Mouse (Mus musculus) kidney, embryonic 15.5 days (tissue): ENCODE data around the gene Tmem9. TPM values are rescaled to one million over a fixed set of nuclear protein-coding genes. Genes with fewer than 3 reads are reported as not detected.

Experiments
- ATAC-seq: fragments of 200-750 bp; cut with Nextera tagmentation; replicated peaks from 2 replicates; pipeline ENCODE4 v1.8.0; 2017; ENCODE audit warnings: moderate TSS enrichment; ENCODE audit not compliant: low FRiP score
- H3K27ac ChIP-seq: fragments of 300-500 bp; sonication (generic); 2 replicates; pipeline ENCODE4 v1.5.1; 2015; ENCODE audit warnings: mild to moderate bottlenecking, inconsistent platforms
- H3K27me3 ChIP-seq: fragments of 300-500 bp; sonication (generic); 2 replicates; pipeline ENCODE4 v1.6.1; 2015; ENCODE audit warnings: inconsistent platforms
- H3K36me3 ChIP-seq: fragments of 300-500 bp; sonication (generic); 2 replicates; pipeline ENCODE4 v1.6.1; 2015; ENCODE audit warnings: inconsistent platforms
- H3K4me1 ChIP-seq: fragments of 300-500 bp; sonication (generic); 2 replicates; pipeline ENCODE4 v1.6.1; 2015; ENCODE audit warnings: inconsistent platforms
- H3K4me2 ChIP-seq: fragments of 300-500 bp; sonication (generic); 2 replicates; pipeline ENCODE4 v1.6.1; 2015; ENCODE audit warnings: moderate library complexity, mild to moderate bottlenecking, inconsistent platforms
- H3K4me3 ChIP-seq: fragments of 300-500 bp; sonication (generic); replicated peaks from 2 replicates; pipeline ENCODE4 v1.5.1; 2015; ENCODE audit warnings: mild to moderate bottlenecking, inconsistent platforms
- H3K9ac ChIP-seq: fragments of 300-500 bp; sonication (generic); 2 replicates; pipeline ENCODE4 v1.6.1; 2015; ENCODE audit warnings: mild to moderate bottlenecking, inconsistent platforms
- H3K9me3 ChIP-seq: fragments of 300-500 bp; sonication (generic); replicated peaks from 2 replicates; pipeline ENCODE4 v1.6.1; 2016; ENCODE audit warnings: inconsistent platforms
- WGBS: fragments of 180-500 bp; shearing (Covaris S2); methylation state at CpG from one replicate; pipeline ENCODE4 v1.1.7; 2015; ENCODE audit warnings: mixed read lengths; 5-methylcytosine and 5-hydroxymethylcytosine counted together
- polyA plus RNA-seq: library from polyadenylated mRNA; unstranded; fragments of >200 nt; fragmentation: Nextera tagmentation; extraction: Ambion mirVana; gene quantifications from 2 replicates; pipeline ENCODE4 v1.2.1, GENCODE M21; 2015

Gene Tmem9
- polyA plus RNA-seq, 1 experiment from 2014 or later, result 224 TPM

GRCm38 (mm10) chr1:136038746-136039538 lies 31.0 kb downstream of the Tmem9 start:
- peaks cover 22% of the 10 kb centered on the region for H3K27me3 ChIP-seq
- no peak overlapping the region for H3K27ac ChIP-seq
- peaks cover 13% of the 10 kb centered on the region; the same call in 1 of the 2 replicates for H3K4me1 ChIP-seq
- H3K9me3 ChIP-seq, result no peaks in the 10 kb centered on the region
- no peak overlapping the region for H3K4me3 ChIP-seq
- H3K36me3 ChIP-seq, result peaks cover 19% of the 10 kb centered on the region
- H3K9ac ChIP-seq, result no peak overlapping the region
- H3K4me2 ChIP-seq, result no peak overlapping the region
- 77% methylated on average over 5 of the region's 5 CpGs for WGBS
- no peak for ATAC-seq

- no peaks in the 10 kb centered on the region for H3K9me3 ChIP-seq
- H3K4me2 ChIP-seq, result peak overlapping the region; percentile 8; the same call in 1 of the 2 replicates
- peaks cover 4% of the 10 kb centered on the region for H3K36me3 ChIP-seq
- peaks cover 13% of the 10 kb centered on the region; the same call in 1 of the 2 replicates for H3K4me1 ChIP-seq
- ATAC-seq, result peak; percentile 63; the same call in 1 of the 2 replicates
- no peak overlapping the region for H3K4me3 ChIP-seq
- peaks cover 22% of the 10 kb centered on the region for H3K27me3 ChIP-seq
- WGBS, result 16% methylated on average over 11 of the region's 11 CpGs
- no peak overlapping the region for H3K9ac ChIP-seq
- no peak overlapping the region for H3K27ac ChIP-seq
These were observed 32.5 kb downstream of the Tmem9 start for GRCm38 (mm10) chr1:136040452-136040851.

GRCm38 (mm10) chr1:136040874-136041273 lies 32.9 kb downstream of the Tmem9 start:
- H3K4me2 ChIP-seq, result peak overlapping the region; percentile 8; the same call in 1 of the 2 replicates
- 34% methylated on average over 4 of the region's 4 CpGs for WGBS
- H3K27me3 ChIP-seq, result peaks cover 22% of the 10 kb centered on the region
- H3K36me3 ChIP-seq, result no peaks in the 10 kb centered on the region
- H3K4me3 ChIP-seq, result no peak overlapping the region
- no peak overlapping the region for H3K9ac ChIP-seq
- peaks cover 13% of the 10 kb centered on the region; the same call in 1 of the 2 replicates for H3K4me1 ChIP-seq
- no peak overlapping the region for H3K27ac ChIP-seq
- no peak for ATAC-seq
- H3K9me3 ChIP-seq, result no peaks in the 10 kb centered on the region

- Histone ChIP-seq H3K9me3 (no peaks in the 10 kb centered on the region), H3K4me3 (no peak overlapping the region), H3K27ac (no peak overlapping the region), H3K4me1 (peaks cover 12% of the 10 kb centered on the region), H3K4me2 (no peak overlapping the region), H3K9ac (no peak overlapping the region), H3K36me3 (no peaks in the 10 kb centered on the region), H3K27me3 (peaks cover 38% of the 10 kb centered on the region)
- 0 out of 2 replicates have a peak, but pooled peaks have one; percentile 12 for ATAC-seq
- WGBS, result 13% methylated on average over 4 of the region's 4 CpGs
These were observed 37.8 kb downstream of the Tmem9 start for GRCm38 (mm10) chr1:136045774-136046173.

DNA sequence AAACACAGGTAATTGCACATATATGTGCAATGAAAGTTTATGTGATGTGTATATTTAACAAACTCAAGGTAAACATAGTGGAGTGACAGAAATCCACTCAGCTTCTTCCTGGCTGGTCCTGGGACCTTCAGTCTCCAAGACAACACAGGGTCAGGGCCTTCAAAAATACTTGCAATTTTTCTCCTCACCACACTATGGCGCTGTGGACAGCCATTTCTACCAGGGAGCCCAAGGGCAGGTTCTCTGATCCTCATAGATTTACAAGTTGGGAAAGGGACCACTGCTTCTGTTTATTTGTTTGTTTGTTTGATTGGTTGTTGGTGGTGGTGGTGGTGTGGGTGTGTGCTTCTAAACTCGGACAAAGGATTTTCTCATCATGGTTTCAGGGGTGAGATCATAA lies 39.5 kb downstream of the Tmem9 start:
- no peak for ATAC-seq
- 5% methylated on average over 2 of the region's 2 CpGs for WGBS
- Histone ChIP-seq H3K9me3 (no peaks in the 10 kb centered on the region), H3K36me3 (no peaks in the 10 kb centered on the region), H3K27me3 (peaks cover 48% of the 10 kb centered on the region), H3K4me2 (no peak overlapping the region), H3K27ac (no peak overlapping the region), H3K9ac (no peak overlapping the region), H3K4me1 (peaks cover 17% of the 10 kb centered on the region), H3K4me3 (no peak overlapping the region)

- H3K27ac ChIP-seq, result no peak overlapping the region
- H3K4me3 ChIP-seq, result no peak overlapping the region
- no peaks in the 10 kb centered on the region for H3K36me3 ChIP-seq
- 79% methylated on average over 9 of the region's 9 CpGs for WGBS
- H3K4me1 ChIP-seq, result peaks cover 19% of the 10 kb centered on the region
- ATAC-seq, result no peak
- H3K9ac ChIP-seq, result no peak overlapping the region
- no peak overlapping the region for H3K4me2 ChIP-seq
- no peaks in the 10 kb centered on the region for H3K9me3 ChIP-seq
- H3K27me3 ChIP-seq, result peaks cover 49% of the 10 kb centered on the region
These were observed 39.9 kb downstream of the Tmem9 start for GRCm38 (mm10) chr1:136047894-136048293.

GRCm38 (mm10) chr1:136050312-136051012 lies 42.5 kb downstream of the Tmem9 start, which contains the start of gene Ascl5:
TSS of gene Ascl5 (plus strand) at chr1:136050804.
- no peak; the same call in 1 of the 2 replicates for ATAC-seq
- Histone ChIP-seq H3K4me2 (peak within 1 kb of the TSS; percentile 59), H3K27me3 (peaks cover 53% of the 10 kb centered on the region), H3K27ac (no peak within 1 kb of the TSS), H3K36me3 (no peaks in the 10 kb centered on the region), H3K4me3 (peak within 1 kb of the TSS; percentile 31), H3K9me3 (no peaks in the 10 kb centered on the region), H3K4me1 (peaks cover 19% of the 10 kb centered on the region), H3K9ac (no peak within 1 kb of the TSS)
- 20% methylated on average over 29 of the region's 29 CpGs for WGBS

GRCm38 (mm10) chr1:136051013-136051315 lies 43.0 kb downstream of the Tmem9 start:
- ATAC-seq, result peak; percentile 40
- under 1% methylated on average over 36 of the region's 36 CpGs for WGBS
- H3K27me3 ChIP-seq, result peaks cover 53% of the 10 kb centered on the region

DNA sequence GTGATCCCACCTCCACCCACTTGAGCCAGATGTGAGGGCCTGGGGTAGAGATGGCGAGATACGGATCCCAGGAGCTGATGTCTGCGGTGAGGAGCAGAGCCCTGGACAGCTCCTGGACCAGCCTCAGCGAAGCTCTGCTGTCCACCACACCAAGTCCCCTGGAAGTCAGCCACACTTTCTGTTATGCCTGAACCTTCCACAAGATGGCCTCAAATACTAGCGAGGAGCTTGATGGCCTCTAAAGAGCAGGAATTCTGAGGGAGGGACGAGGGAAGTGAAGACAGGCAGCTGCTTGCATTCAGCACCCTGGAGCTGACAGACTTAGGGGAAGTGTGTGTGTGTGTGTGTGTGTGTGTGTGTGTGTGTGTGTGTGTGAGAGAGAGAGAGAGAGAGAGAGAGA lies 43.5 kb downstream of the Tmem9 start:
- peak overlapping the region; percentile 59 for H3K4me2 ChIP-seq
- 0% methylated on average over 6 of the region's 6 CpGs for WGBS
- peak overlapping the region; percentile 31 for H3K4me3 ChIP-seq
- H3K27me3 ChIP-seq, result peaks cover 53% of the 10 kb centered on the region
- peaks cover 19% of the 10 kb centered on the region for H3K4me1 ChIP-seq
- H3K9me3 ChIP-seq, result no peaks in the 10 kb centered on the region
- no peaks in the 10 kb centered on the region for H3K36me3 ChIP-seq
- peak; percentile 85 for ATAC-seq
- H3K27ac ChIP-seq, result no peak overlapping the region
- H3K9ac ChIP-seq, result no peak overlapping the region

More at GRCm38 (mm10) chr1:136051013-136051315, 43.0 kb downstream of the Tmem9 start:
- Histone ChIP-seq H3K4me1 (peaks cover 19% of the 10 kb centered on the region), H3K4me2 (peak overlapping the region; percentile 59), H3K9ac (no peak overlapping the region), H3K27ac (no peak overlapping the region), H3K36me3 (no peaks in the 10 kb centered on the region), H3K9me3 (no peaks in the 10 kb centered on the region), H3K4me3 (peak overlapping the region; percentile 31)

DNA sequence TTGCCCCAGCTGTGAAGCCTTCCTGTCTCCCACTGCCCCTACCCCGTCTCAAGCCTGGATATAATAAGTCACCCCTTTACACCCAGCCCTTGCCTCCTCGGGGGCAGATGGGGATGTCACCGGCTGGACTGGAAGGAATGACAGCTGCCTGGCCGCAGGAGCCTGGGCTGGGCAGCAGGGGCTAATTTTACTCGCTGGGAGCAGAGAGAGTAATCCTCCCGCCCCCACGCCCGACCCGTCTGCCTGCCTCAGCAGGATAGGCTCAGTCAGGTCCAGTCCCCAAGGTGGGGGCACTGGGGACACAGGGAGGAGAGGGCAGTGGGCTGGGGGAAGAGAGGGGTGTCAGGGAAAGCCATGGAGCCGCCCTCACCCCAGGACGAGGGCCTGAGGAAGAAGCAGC lies 44.6 kb downstream of the Tmem9 start, which contains the start of gene Cacna1s:
Cacna1s (plus strand) TSS at position 204 of the 400 bp plus-strand sequence.
- no peak for ATAC-seq
- peaks cover 19% of the 10 kb centered on the region for H3K4me1 ChIP-seq
- H3K9me3 ChIP-seq, result no peaks in the 10 kb centered on the region
- no peak within 1 kb of the TSS for H3K4me3 ChIP-seq
- peaks cover 53% of the 10 kb centered on the region for H3K27me3 ChIP-seq
- no peak within 1 kb of the TSS for H3K9ac ChIP-seq
- H3K36me3 ChIP-seq, result no peaks in the 10 kb centered on the region
- WGBS, result 38% methylated on average over 11 of the region's 11 CpGs
- H3K27ac ChIP-seq, result no peak within 1 kb of the TSS
- no peak within 1 kb of the TSS for H3K4me2 ChIP-seq

DNA sequence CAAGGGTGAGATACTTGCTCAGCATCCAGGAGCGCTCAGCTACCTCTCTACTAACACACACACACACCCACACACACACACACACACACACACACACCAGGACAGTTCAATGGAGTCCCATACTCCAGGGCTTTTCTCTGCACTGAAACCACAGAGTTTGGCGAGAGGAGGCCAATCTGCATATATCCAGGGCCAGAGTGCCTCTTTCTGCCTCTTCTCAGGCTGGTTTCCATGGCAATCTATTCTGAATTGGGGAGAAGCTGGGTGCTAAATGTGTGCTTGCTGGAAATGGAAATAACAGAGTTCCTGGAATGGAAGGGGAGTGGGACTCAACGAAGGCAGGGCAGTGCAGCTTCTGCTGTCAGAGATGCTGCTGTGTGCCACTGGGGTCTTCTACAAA lies 47.8 kb downstream of the Tmem9 start:
- Histone ChIP-seq H3K9ac (no peak overlapping the region), H3K4me2 (no peak overlapping the region), H3K27me3 (peaks cover 24% of the 10 kb centered on the region), H3K36me3 (no peaks in the 10 kb centered on the region), H3K27ac (no peak overlapping the region), H3K4me1 (peaks cover 15% of the 10 kb centered on the region), H3K4me3 (no peak overlapping the region), H3K9me3 (no peaks in the 10 kb centered on the region)
- 83% methylated on average over 3 of the region's 3 CpGs for WGBS
- no peak for ATAC-seq

- Histone ChIP-seq H3K36me3 (no peaks in the 10 kb centered on the region), H3K4me3 (no peak overlapping the region), H3K27ac (no peak overlapping the region), H3K4me1 (no peaks in the 10 kb centered on the region), H3K4me2 (no peak overlapping the region), H3K27me3 (peaks cover 1% of the 10 kb centered on the region; the same call in 1 of the 2 replicates), H3K9ac (no peak overlapping the region), H3K9me3 (no peaks in the 10 kb centered on the region)
- no peak for ATAC-seq
- 45% methylated on average over 3 of the region's 3 CpGs for WGBS
These were observed 50.6 kb downstream of the Tmem9 start for GRCm38 (mm10) chr1:136058594-136058993.
